Mouse (Mus musculus): ENCODE measurements around the gene Fam120c. TPM values are rescaled to one million over a fixed set of nuclear protein-coding genes. Genes with fewer than 3 reads are reported as not detected.
A peak's percentile ranks its signal among the peaks of the same experiment; 100 is the strongest.
"Not testable (repeated sequence)": the region's sequence is repeated elsewhere in the genome, so short reads cannot be mapped to it uniquely, and the experiment has no call there.

Fam120c gene
- polyA plus RNA-seq, 1 experiment from 2014 or later, result 7.8 TPM

- Histone ChIP-seq H3K9me3 (no peaks in the 10 kb centered on the region), H3K4me3 (no peak overlapping the region), H3K4me2 (replicated peaks) (no peak overlapping the region), H3K36me3 (no peaks in the 10 kb centered on the region), H3K9ac (replicated peaks) (no peak overlapping the region), H3K4me1 (no peaks in the 10 kb centered on the region), H3K27me3 (no peaks in the 10 kb centered on the region), H3K27ac (replicated peaks) (no peak overlapping the region)
- no peak for ATAC-seq (replicated peaks)
- 94% methylated on average over 1 of the region's 1 CpGs for WGBS
These were observed 100.2 kb downstream of the Fam120c start for GRCm38 (mm10) chrX:151444189-151444588.

- Histone ChIP-seq H3K27me3 (no peaks in the 10 kb centered on the region), H3K4me3 (no peak overlapping the region), H3K4me2 (replicated peaks) (no peak overlapping the region), H3K27ac (replicated peaks) (no peak overlapping the region), H3K9ac (replicated peaks) (no peak overlapping the region), H3K4me1 (no peaks in the 10 kb centered on the region), H3K36me3 (no peaks in the 10 kb centered on the region), H3K9me3 (no peaks in the 10 kb centered on the region)
- WGBS, result 89% methylated on average over 3 of the region's 3 CpGs
- no peak for ATAC-seq (replicated peaks)
These were observed 144.2 kb downstream of the Fam120c start for GRCm38 (mm10) chrX:151488128-151488527.

- not testable (repeated sequence) for H3K9me3 ChIP-seq; H3K27me3 ChIP-seq; H3K4me3 ChIP-seq; H3K27ac ChIP-seq (replicated peaks); H3K9ac ChIP-seq (replicated peaks); H3K4me2 ChIP-seq (replicated peaks); ATAC-seq (replicated peaks); H3K36me3 ChIP-seq; H3K4me1 ChIP-seq
- 92% methylated on average over 4 of the region's 4 CpGs for WGBS
These were observed 149.3 kb downstream of the Fam120c start for GRCm38 (mm10) chrX:151493269-151493668.

- no peaks in the 10 kb centered on the region for H3K36me3 ChIP-seq
- no peak overlapping the region for H3K4me2 ChIP-seq (replicated peaks)
- WGBS, result 89% methylated on average over 1 of the region's 1 CpGs
- no peak for ATAC-seq (replicated peaks)
- H3K27me3 ChIP-seq, result no peaks in the 10 kb centered on the region
- no peaks in the 10 kb centered on the region for H3K9me3 ChIP-seq
- H3K9ac ChIP-seq (replicated peaks), result no peak overlapping the region
- H3K4me1 ChIP-seq, result no peaks in the 10 kb centered on the region
- no peak overlapping the region for H3K4me3 ChIP-seq
- H3K27ac ChIP-seq (replicated peaks), result no peak overlapping the region
These were observed 152.6 kb downstream of the Fam120c start for GRCm38 (mm10) chrX:151496596-151496995.

GRCm38 (mm10) chrX:151508536-151508935 is 164.6 kb downstream of the Fam120c start:
- H3K4me1 ChIP-seq, result no peaks in the 10 kb centered on the region
- no peaks in the 10 kb centered on the region for H3K9me3 ChIP-seq
- H3K9ac ChIP-seq (replicated peaks), result no peak overlapping the region
- no peak overlapping the region for H3K27ac ChIP-seq (replicated peaks)
- H3K4me3 ChIP-seq, result no peak overlapping the region
- H3K4me2 ChIP-seq (replicated peaks), result no peak overlapping the region
- H3K27me3 ChIP-seq, result no peaks in the 10 kb centered on the region
- no peak for ATAC-seq (replicated peaks)
- no peaks in the 10 kb centered on the region for H3K36me3 ChIP-seq

- no peaks in the 10 kb centered on the region for H3K36me3 ChIP-seq
- WGBS, result 100% methylated on average over 1 of the region's 1 CpGs
- H3K4me3 ChIP-seq, result no peak overlapping the region
- no peak overlapping the region for H3K4me2 ChIP-seq (replicated peaks)
- H3K27me3 ChIP-seq, result no peaks in the 10 kb centered on the region
- ATAC-seq (replicated peaks), result no peak
- no peak overlapping the region for H3K27ac ChIP-seq (replicated peaks)
- no peaks in the 10 kb centered on the region for H3K4me1 ChIP-seq
- no peaks in the 10 kb centered on the region for H3K9me3 ChIP-seq
- H3K9ac ChIP-seq (replicated peaks), result no peak overlapping the region
These were observed 165.9 kb downstream of the Fam120c start for GRCm38 (mm10) chrX:151509906-151510305.

- Histone ChIP-seq H3K27ac (replicated peaks) (no peak overlapping the region), H3K9me3 (no peaks in the 10 kb centered on the region), H3K27me3 (no peaks in the 10 kb centered on the region), H3K4me1 (no peaks in the 10 kb centered on the region), H3K36me3 (no peaks in the 10 kb centered on the region), H3K4me3 (no peak overlapping the region), H3K9ac (replicated peaks) (no peak overlapping the region), H3K4me2 (replicated peaks) (no peak overlapping the region)
- ATAC-seq (replicated peaks), result no peak
- WGBS, result 84% methylated on average over 3 of the region's 3 CpGs
These were observed 169.1 kb downstream of the Fam120c start for GRCm38 (mm10) chrX:151513066-151513465.

- WGBS, result 97% methylated on average over 2 of the region's 2 CpGs
- Histone ChIP-seq H3K36me3 (no peaks in the 10 kb centered on the region), H3K27ac (replicated peaks) (no peak overlapping the region), H3K9ac (replicated peaks) (no peak overlapping the region), H3K9me3 (no peaks in the 10 kb centered on the region), H3K4me3 (no peak overlapping the region), H3K4me1 (no peaks in the 10 kb centered on the region), H3K27me3 (no peaks in the 10 kb centered on the region), H3K4me2 (replicated peaks) (no peak overlapping the region)
- ATAC-seq (replicated peaks), result no peak
These were observed 169.7 kb downstream of the Fam120c start for GRCm38 (mm10) chrX:151513694-151514093.

- Histone ChIP-seq H3K27ac (replicated peaks) (no peak overlapping the region), H3K4me1 (peaks cover 7% of the 10 kb centered on the region; the same call in 1 of the 2 replicates), H3K9me3 (no peaks in the 10 kb centered on the region), H3K4me2 (replicated peaks) (no peak overlapping the region), H3K4me3 (no peak overlapping the region), H3K9ac (replicated peaks) (no peak overlapping the region), H3K36me3 (no peaks in the 10 kb centered on the region), H3K27me3 (no peaks in the 10 kb centered on the region)
- ATAC-seq (replicated peaks), result no peak
- 53% methylated on average over 1 of the region's 1 CpGs for WGBS
These were observed 174.2 kb downstream of the Fam120c start for GRCm38 (mm10) chrX:151518181-151518580.

- Histone ChIP-seq H3K4me3 (peak overlapping the region; percentile 64), H3K4me1 (peaks cover 7% of the 10 kb centered on the region; the same call in 1 of the 2 replicates), H3K36me3 (no peaks in the 10 kb centered on the region), H3K27ac (replicated peaks) (peak overlapping the region; percentile 99), H3K9ac (replicated peaks) (peak overlapping the region; percentile 63), H3K9me3 (no peaks in the 10 kb centered on the region), H3K4me2 (replicated peaks) (peak overlapping the region; percentile 62), H3K27me3 (no peaks in the 10 kb centered on the region)
- 14% methylated on average over 17 of the region's 17 CpGs for WGBS
- ATAC-seq (replicated peaks), result no peak; the same call in 1 of the 2 replicates
These were observed 176.1 kb downstream of the Fam120c start for GRCm38 (mm10) chrX:151520127-151520457.

GRCm38 (mm10) chrX:151520458-151521322 is 176.7 kb downstream of the Fam120c start, which contains the start of gene Phf8:
Gene Phf8, plus strand, starts transcription at chrX:151520672.
- 23% methylated on average over 68 of the region's 68 CpGs for WGBS
- ATAC-seq (replicated peaks), result peak; percentile 98
- peak within 1 kb of the TSS; percentile 62 for H3K4me2 ChIP-seq (replicated peaks)
- peak within 1 kb of the TSS; percentile 65 for H3K9ac ChIP-seq (replicated peaks)
- H3K27me3 ChIP-seq, result no peaks in the 10 kb centered on the region
- H3K9me3 ChIP-seq, result no peaks in the 10 kb centered on the region
- peak within 1 kb of the TSS; percentile 99 for H3K27ac ChIP-seq (replicated peaks)
- H3K36me3 ChIP-seq, result no peaks in the 10 kb centered on the region
- peak within 1 kb of the TSS; percentile 64 for H3K4me3 ChIP-seq
- peaks cover 7% of the 10 kb centered on the region; the same call in 1 of the 2 replicates for H3K4me1 ChIP-seq

All from forebrain, embryonic 15.5 days (tissue).